Mouse (Mus musculus): ENCODE measurements around the gene Gcnt1. TPM values are rescaled to one million over a fixed set of nuclear protein-coding genes. Genes with fewer than 3 reads are reported as not detected.
A peak's percentile ranks its signal among the peaks of the same experiment; 100 is the strongest.

Gene Gcnt1
- total and polyA plus RNA-seq, 3 experiments: 0.22 TPM; not detected in 2

DNA sequence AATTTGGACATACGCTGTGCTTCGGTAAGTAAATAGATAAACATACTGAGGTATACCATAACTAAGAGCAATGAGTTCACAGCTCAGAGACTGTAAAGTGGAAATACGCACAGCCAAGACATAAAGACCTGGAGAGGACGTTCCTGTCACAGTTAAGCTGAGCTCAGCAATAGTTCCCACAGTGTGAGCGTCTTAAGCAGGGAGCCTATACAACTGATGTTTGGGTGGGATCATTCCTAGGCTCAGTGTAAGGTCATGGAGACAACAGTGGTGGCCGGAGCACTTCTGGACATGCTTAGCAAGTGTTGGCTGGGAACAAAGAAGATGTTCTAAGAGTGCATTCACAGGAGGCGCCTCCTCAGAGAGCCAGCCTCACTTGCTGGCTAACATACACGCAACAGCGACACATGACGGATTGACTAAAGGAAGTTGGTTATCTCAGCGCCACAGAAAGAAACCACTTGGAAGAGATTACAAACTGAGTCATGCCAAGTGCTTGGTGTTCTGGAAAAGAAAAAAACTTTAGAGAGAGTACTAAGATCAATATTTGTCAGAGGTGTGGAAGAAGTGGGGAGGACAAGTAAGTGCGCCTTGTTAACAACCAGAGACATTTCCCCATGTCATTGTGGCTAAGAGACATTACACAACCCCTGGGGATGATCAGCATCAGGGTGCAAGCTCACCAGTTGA is 37.9 kb downstream of the Gcnt1 start (continued):
- 0 out of 2 replicates have a peak, but pooled peaks have one; percentile 14 for TF ChIP-seq USF1 (IDR thresholded peaks at IDR 0.05; ENCODE audit: low read depth, low read length)
- TF ChIP-seq GABPA (IDR thresholded peaks at IDR 0.05; ENCODE audit: low read depth, low read length): no peak
- TF ChIP-seq GATA1 (IDR thresholded peaks at IDR 0.05; ENCODE audit: low read depth, low read length): peak; percentile 86
- no peak for TF ChIP-seq TBP (IDR thresholded peaks at IDR 0.05; ENCODE audit: low read depth, low read length)
- peak; percentile 80 for TF ChIP-seq ETS1 (IDR thresholded peaks at IDR 0.05; ENCODE audit: low read depth, low read length)
- TF ChIP-seq CHD2 (IDR thresholded peaks at IDR 0.05; ENCODE audit: low read length): no peak
- TF ChIP-seq TCF12 (IDR thresholded peaks at IDR 0.05; ENCODE audit: low read depth, low read length): peak; percentile 73
- TF ChIP-seq RCOR1 (IDR thresholded peaks at IDR 0.05; ENCODE audit: low read depth, low read length): peak; percentile 80
- no peak for TF ChIP-seq NRF1 (IDR thresholded peaks at IDR 0.05; ENCODE audit: insufficient read depth, low read depth, low read length, poor library complexity, severe bottlenecking)

DNA sequence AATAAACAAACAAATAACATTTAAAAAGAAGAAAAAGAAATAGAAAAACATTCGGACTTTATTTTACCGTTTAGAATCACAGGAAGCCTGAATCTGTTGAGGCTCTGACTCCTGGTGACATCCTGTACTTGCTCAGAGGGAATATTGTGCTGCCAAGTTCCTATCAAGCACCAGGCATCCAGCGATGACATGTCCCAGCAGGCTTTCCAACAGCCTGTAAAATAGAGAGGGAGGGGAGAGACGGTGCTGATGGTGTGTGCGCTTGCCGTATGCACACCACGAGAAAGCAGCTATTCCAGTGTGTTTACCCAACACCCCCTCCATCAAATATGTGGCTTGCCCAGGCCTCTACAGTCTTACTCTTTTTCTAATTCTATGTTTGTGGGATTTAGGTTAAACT is 39.6 kb downstream of the Gcnt1 start:
- H3K9ac ChIP-seq (ENCODE audit: control insufficient read depth, low read depth, low read length, poor library complexity, severe bottlenecking): no peak overlapping the region
- DNase-seq (ENCODE audit: low read depth, low spot score): no peak
- H3K27ac ChIP-seq (ENCODE audit: control insufficient read depth, low read depth, low read length): no peak overlapping the region
- H3K79me2 ChIP-seq (ENCODE audit: control insufficient read depth, insufficient read depth, low read length, poor library complexity): no peaks in the 10 kb centered on the region
- H3K4me3 ChIP-seq (ENCODE audit: control insufficient read depth in 1 of 2, insufficient read depth in 1 of 2, low read depth in 2 of 2, low read length in 2 of 2): no peak overlapping the region
- peaks cover 0 to 9% of the 10 kb centered on the region in 2 experiments; a peak in 2 of 4 replicates for H3K36me3 ChIP-seq (ENCODE audit: control insufficient read depth in 1 of 2, insufficient read depth in 2 of 2, low read length in 2 of 2)
- H3K9me3 ChIP-seq (replicated peaks; ENCODE audit: insufficient read depth, low read length): no peaks in the 10 kb centered on the region
- TF ChIP-seq KAT2A (conservative IDR thresholded peaks at IDR 0.05; ENCODE audit: low read depth, low read length) (no peak), BHLHE40 (IDR thresholded peaks at IDR 0.05; ENCODE audit: borderline replicate concordance, low read depth, low read length) (no peak), MXI1 (IDR thresholded peaks at IDR 0.05; ENCODE audit: low read depth, low read length) (no peak), TAL1 (IDR thresholded peaks at IDR 0.05; ENCODE audit: low read length) (no peak), SMC3 (IDR thresholded peaks at IDR 0.05; ENCODE audit: low read depth, low read length) (no peak), JUND (IDR thresholded peaks at IDR 0.05; ENCODE audit: low read depth, low read length) (no peak)
- no peaks in the 10 kb centered on the region for H3K27me3 ChIP-seq (ENCODE audit: control insufficient read depth in 1 of 2, insufficient read depth in 2 of 2, low read length in 2 of 2)
- peaks cover 4 to 18% of the 10 kb centered on the region in 2 experiments; a peak in 3 of 4 replicates for H3K4me1 ChIP-seq (ENCODE audit: control insufficient read depth in 1 of 2, insufficient read depth in 2 of 2, low read length in 2 of 2)

DNA sequence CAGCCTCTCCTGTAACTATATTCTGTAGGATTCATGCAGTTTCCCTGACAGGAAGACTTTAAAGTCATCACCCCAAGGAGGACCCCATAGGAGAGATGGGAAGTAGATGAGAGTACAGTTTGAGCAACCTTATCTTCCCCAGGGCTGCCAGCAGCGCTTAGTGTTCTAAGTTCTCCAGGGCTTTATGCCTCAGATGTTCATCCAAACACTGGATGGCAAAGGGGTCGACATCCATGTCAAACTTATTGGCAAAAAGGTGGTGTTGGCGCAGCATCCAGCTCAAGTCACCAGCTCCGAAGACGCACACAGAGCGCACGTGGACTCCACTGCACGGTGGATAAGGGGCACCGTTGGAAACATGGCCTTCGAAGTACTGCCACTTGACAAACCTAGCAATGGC is 43.7 kb downstream of the Gcnt1 start:
- no peak for DNase-seq (ENCODE audit: low read depth, low spot score)
- Histone ChIP-seq H3K9me3 (replicated peaks; ENCODE audit: insufficient read depth, low read length) (no peaks in the 10 kb centered on the region), H3K4me1 (ENCODE audit: control insufficient read depth in 1 of 2, insufficient read depth in 2 of 2, low read length in 2 of 2) (peaks cover 8 to 22% of the 10 kb centered on the region in 2 experiments; a peak in 3 of 4 replicates), H3K79me2 (ENCODE audit: control insufficient read depth, insufficient read depth, low read length, poor library complexity) (no peaks in the 10 kb centered on the region), H3K36me3 (ENCODE audit: control insufficient read depth in 1 of 2, insufficient read depth in 2 of 2, low read length in 2 of 2) (peaks cover 0 to 23% of the 10 kb centered on the region in 2 experiments; a peak in 2 of 4 replicates), H3K27ac (ENCODE audit: control insufficient read depth, low read depth, low read length) (no peak overlapping the region), H3K4me3 (ENCODE audit: control insufficient read depth in 1 of 2, insufficient read depth in 1 of 2, low read depth in 2 of 2, low read length in 2 of 2) (no peak overlapping the region), H3K9ac (ENCODE audit: control insufficient read depth, low read depth, low read length, poor library complexity, severe bottlenecking) (no peak overlapping the region), H3K27me3 (ENCODE audit: control insufficient read depth in 1 of 2, insufficient read depth in 2 of 2, low read length in 2 of 2) (no peaks in the 10 kb centered on the region)
- TF ChIP-seq GABPA (IDR thresholded peaks at IDR 0.05; ENCODE audit: low read depth, low read length): no peak
- TF ChIP-seq HCFC1 (IDR thresholded peaks at IDR 0.05; ENCODE audit: low read depth, low read length): no peak
- no peak for TF ChIP-seq TCF12 (IDR thresholded peaks at IDR 0.05; ENCODE audit: low read depth, low read length)
- TF ChIP-seq SIN3A (IDR thresholded peaks at IDR 0.05; ENCODE audit: low read length): no peak
- no peak for TF ChIP-seq CTCF (IDR thresholded peaks at IDR 0.05 in 2 of 3, conservative IDR thresholded peaks at IDR 0.05 in 1 of 3; ENCODE audit: control insufficient read depth in 1 of 3, insufficient read depth in 1 of 3, low read depth in 2 of 3, low read length in 3 of 3, poor library complexity in 1 of 3, severe bottlenecking in 1 of 3)
- no peak for TF ChIP-seq ZNF384 (IDR thresholded peaks at IDR 0.05; ENCODE audit: low read depth, low read length)
- no peak for TF ChIP-seq ZC3H11A (IDR thresholded peaks at IDR 0.05; ENCODE audit: low read depth, low read length)
- TF ChIP-seq USF2 (IDR thresholded peaks at IDR 0.05; ENCODE audit: borderline replicate concordance in 1 of 2, insufficient read depth in 1 of 2, low read depth in 1 of 2, low read length in 2 of 2): no peak
